Mouse (Mus musculus) left cerebral cortex, postnatal 25 days (tissue): ENCODE measurements around the gene Tex264. TPM values are rescaled to one million over a fixed set of nuclear protein-coding genes. Genes with fewer than 3 reads are reported as not detected.

Experiments used
- DNase-seq, 2 experiments: peaks; one replicate each; pipeline ENCODE4 v3.0.0; 2022; ENCODE audit warnings: low spot score in 2 of 2, mixed read lengths in 1 of 2
- intact Hi-C: fragments of 180-260 bp; cut with DNase I; formaldehyde crosslinking; loops from one replicate; pipeline ENCODE4 v1.15.1; 2025
- total RNA-seq, 2 experiments: library from RNA; stranded (reverse); gene quantifications; 2 replicates each; pipeline ENCODE4 v1.2.3; 2021

The Tex264 gene
- total RNA-seq, 2 experiments from 2014 or later, result 96.3 to 106 TPM

DNA sequence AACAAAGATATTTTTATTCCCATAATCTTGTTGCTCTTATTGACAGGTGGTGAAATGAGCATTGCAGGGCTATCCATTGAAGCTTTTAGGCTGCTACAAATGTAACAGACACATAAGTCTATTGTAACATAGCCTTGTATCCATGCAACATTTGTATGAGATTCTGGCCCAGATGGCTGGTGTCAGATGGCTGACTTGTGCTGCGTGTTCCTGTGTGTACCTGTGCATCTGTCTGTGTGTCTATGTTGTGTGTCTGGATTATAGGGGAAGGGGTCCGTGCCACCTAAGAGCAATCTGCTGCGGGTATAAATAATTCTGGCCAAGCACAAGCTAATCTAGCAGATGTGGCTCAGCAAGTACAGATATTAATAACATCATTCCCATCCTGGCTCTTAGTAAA is 68.2 kb downstream of the Tex264 start:
- no peak for DNase-seq
- intact Hi-C loops, result no loop called here

- DNase-seq, result no peak
- intact Hi-C loops, result no loop called here
These were observed 69.4 kb downstream of the Tex264 start for GRCm38 (mm10) chr9:106616306-106616705.

DNA sequence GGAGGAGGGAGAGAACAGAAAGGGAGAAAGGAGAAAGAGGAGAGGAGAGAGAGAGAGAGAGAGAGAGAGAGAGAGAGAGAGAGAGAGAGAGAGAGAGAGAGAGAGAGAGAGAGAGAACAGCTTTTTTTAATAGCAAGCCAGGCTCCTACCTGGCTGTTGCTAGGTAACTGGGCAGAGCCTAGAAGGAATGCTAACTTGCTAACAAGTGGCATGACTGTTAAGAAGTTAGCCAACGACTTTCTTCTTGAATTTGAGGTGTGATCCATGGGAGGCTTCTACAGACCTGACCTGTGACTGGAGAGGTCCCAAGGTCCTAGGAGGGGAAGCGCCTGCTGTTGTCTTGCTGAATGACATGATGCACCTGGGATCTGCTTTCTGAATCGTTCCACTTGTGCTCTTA is 71.1 kb downstream of the Tex264 start:
- DNase-seq, result no peak
- intact Hi-C loops, result no loop called here

- intact Hi-C loops, result no loop called here
- DNase-seq, result no peak
These were observed 71.8 kb downstream of the Tex264 start for GRCm38 (mm10) chr9:106613951-106614350.

- intact Hi-C loops, result no loop called here
These were observed 75.0 kb downstream of the Tex264 start for GRCm38 (mm10) chr9:106610727-106611126.

More at GRCm38 (mm10) chr9:106610727-106611126, 75.0 kb downstream of the Tex264 start:
- DNase-seq, result no peak

Other genes with a start within 250 kb of the Tex264 start
- gene Acy1, start 247.6 kb downstream of the Tex264 start, total RNA-seq, result 10 to 100 TPM; 12.9 to 19.1 TPM
- gene Abhd14b, start 238.5 kb downstream of the Tex264 start, total RNA-seq, result 1 to 10 TPM; 8.3 to 9.7 TPM
- gene Abhd14a, start 238.2 kb downstream of the Tex264 start, total RNA-seq, result 10 to 100 TPM; 40.6 to 44.0 TPM
- gene Pcbp4, start 232.6 kb downstream of the Tex264 start, total RNA-seq, result 100 to 1,000 TPM; 161 to 166 TPM
- 1 to 10 TPM; 7.7 to 8.6 TPM for gene Gpr62, start 220.0 kb downstream of the Tex264 start, total RNA-seq
- gene Rrp9, start 210.0 kb downstream of the Tex264 start, total RNA-seq, result 10 to 100 TPM; 30.2 to 37.0 TPM
- gene Parp3, start 209.0 kb downstream of the Tex264 start, total RNA-seq, result 1 to 10 TPM; 2.9 to 5.3 TPM
- not detected for gene Iqcf1, start 186.0 kb downstream of the Tex264 start, total RNA-seq
- not detected for gene Iqcf5, start 171.4 kb downstream of the Tex264 start, total RNA-seq
- not detected for gene Iqcf3, start 124.3 kb downstream of the Tex264 start, total RNA-seq
- gene Iqcf4, start 114.9 kb downstream of the Tex264 start, total RNA-seq, result not detected
- not detected for gene Iqcf6, start 59.3 kb downstream of the Tex264 start, total RNA-seq
- gene Grm2, start 29.8 kb downstream of the Tex264 start, total RNA-seq, result 10 to 100 TPM; 54.6 to 56.2 TPM
- gene Rad54l2, start 103.3 kb upstream of the Tex264 start, total RNA-seq, result 10 to 100 TPM; 16.5 to 17.1 TPM
- 10 to 100 TPM; 27.2 to 39.0 TPM for gene Dcaf1, start 135.9 kb upstream of the Tex264 start, total RNA-seq
- 10 to 100 TPM; 52.5 to 57.7 TPM for gene Rbm15b, start 201.5 kb upstream of the Tex264 start, total RNA-seq
- gene Manf, start 206.1 kb upstream of the Tex264 start, total RNA-seq, result 100 to 1,000 TPM; 150 to 155 TPM